Mouse (Mus musculus) Patski (cell line): Measurements from ENCODE around the gene Wfdc18. TPM values are rescaled to one million over a fixed set of nuclear protein-coding genes. Genes with fewer than 3 reads are reported as not detected.

Experiments used
- ATAC-seq: fragments of 100-300 bp; one replicate; pipeline ENCODE4 v1.8.0; 2021
- CTCF ChIA-PET: fragments of 350-600 bp; sonication (Branson Sonifier 250); formaldehyde crosslinking; loops from one replicate; lab custom pipeline; 2022; ENCODE audit warnings: inconsistent platforms; lab: Charles Lee
- POLR2A ChIA-PET: fragments of 350-600 bp; sonication (Branson Sonifier 250); formaldehyde crosslinking; loops from one replicate; lab custom pipeline; 2022; ENCODE audit warnings: antibody characterized with exemption, inconsistent platforms; lab: Charles Lee
- DNase-seq: peaks from one replicate; pipeline ENCODE4 v3.0.0-alpha.2; 2011; ENCODE audit warnings: low read depth, low spot score
- H3K27me3 ChIP-seq: fragments of 371-371 bp; one replicate; pipeline ENCODE4 v1.5.1; 2021
- CTCF ChIP-seq: fragments of 100-300 bp; IDR thresholded peaks from one replicate; pipeline ENCODE4 v1.5.1; 2021
- in situ Hi-C: fragments of 300-500 bp; cut with MboI; formaldehyde crosslinking; loops from 3 replicates; pipeline ENCODE4 v1.11.1; 2018; ENCODE audit warnings: low pct_unique_long_range_greater_than_20kb, mixed read lengths
- polyA plus RNA-seq: library from polyadenylated mRNA; unstranded; gene quantifications from one replicate; pipeline ENCODE4 v1.2.3, GENCODE M21; 2021

The Wfdc18 gene
- polyA plus RNA-seq, 1 experiment from 2014 or later = not detected

- in situ Hi-C loops = no loop called here
- ChIA-PET POLR2A (no interaction called here), CTCF (no interaction called here)
- ATAC-seq (no peak), DNase-seq (no peak)
- TF ChIP-seq CTCF = no peak
- peaks cover 18% of the 10 kb centered on the region for H3K27me3 ChIP-seq
Observed at GRCm38 (mm10) chr11:83741841-83742240, 33.0 kb downstream of the Wfdc18 start.

GRCm38 (mm10) chr11:83742731-83743355 is 34.0 kb downstream of the Wfdc18 start:
- no peak for TF ChIP-seq CTCF
- H3K27me3 ChIP-seq = peaks cover 18% of the 10 kb centered on the region
- ATAC-seq = no peak
- in situ Hi-C loops = no loop called here
- DNase-seq = no peak
- POLR2A ChIA-PET = no interaction called here
- CTCF ChIA-PET = interaction anchor here (0.6 kb wide), 1 partner anchor 14 kb away, joined by 3 read pairs; no protein-coding TSS in a partner anchor

GRCm38 (mm10) chr11:83743525-83743924 is 34.7 kb downstream of the Wfdc18 start:
- POLR2A ChIA-PET = no interaction called here
- no peak for DNase-seq

GRCm38 (mm10) chr11:83746152-83746551 is 37.3 kb downstream of the Wfdc18 start:
- no peak for TF ChIP-seq CTCF
- in situ Hi-C loops = no loop called here
- DNase-seq = no peak
- ChIA-PET POLR2A (no interaction called here), CTCF (interaction anchor here (1.3 to 1.4 kb wide), 2 partner anchors 10 to 13 kb away, joined by 3 to 5 read pairs; no protein-coding TSS in a partner anchor)
- ATAC-seq = no peak
- H3K27me3 ChIP-seq = peaks cover 40% of the 10 kb centered on the region

More at GRCm38 (mm10) chr11:83743525-83743924, 34.7 kb downstream of the Wfdc18 start:
- TF ChIP-seq CTCF = no peak
- in situ Hi-C loops = no loop called here
- CTCF ChIA-PET = interaction anchor here (0.6 to 1.2 kb wide), 2 partner anchors 15 to 151 kb away, joined by 3 to 5 read pairs; partner anchors contain the start of gene Ccl6
- no peak for ATAC-seq
- peaks cover 24% of the 10 kb centered on the region for H3K27me3 ChIP-seq

GRCm38 (mm10) chr11:83746681-83747080 is 37.9 kb downstream of the Wfdc18 start, which contains the start of gene Wfdc21:
Gene Wfdc21, plus strand, starts transcription at chr11:83746940.
- POLR2A ChIA-PET = no interaction called here

GRCm38 (mm10) chr11:83747376-83748265 is 38.8 kb downstream of the Wfdc18 start:
- CTCF ChIA-PET = interaction anchor here (1.3 kb wide), 1 partner anchor 12 kb away, joined by 3 read pairs; no protein-coding TSS in a partner anchor
- in situ Hi-C loops = no loop called here
- ATAC-seq (no peak), DNase-seq (no peak)
- POLR2A ChIA-PET = no interaction called here
- no peak for TF ChIP-seq CTCF
- H3K27me3 ChIP-seq = peaks cover 42% of the 10 kb centered on the region

More at GRCm38 (mm10) chr11:83746681-83747080, 37.9 kb downstream of the Wfdc18 start, which contains the start of gene Wfdc21:
- no peak for TF ChIP-seq CTCF
- H3K27me3 ChIP-seq = peaks cover 40% of the 10 kb centered on the region
- CTCF ChIA-PET = interaction anchor here (1.3 to 1.4 kb wide), 2 partner anchors 11 to 13 kb away, joined by 3 to 5 read pairs; no protein-coding TSS in a partner anchor
- ATAC-seq = no peak
- in situ Hi-C loops = no loop called here
- no peak for DNase-seq

DNA sequence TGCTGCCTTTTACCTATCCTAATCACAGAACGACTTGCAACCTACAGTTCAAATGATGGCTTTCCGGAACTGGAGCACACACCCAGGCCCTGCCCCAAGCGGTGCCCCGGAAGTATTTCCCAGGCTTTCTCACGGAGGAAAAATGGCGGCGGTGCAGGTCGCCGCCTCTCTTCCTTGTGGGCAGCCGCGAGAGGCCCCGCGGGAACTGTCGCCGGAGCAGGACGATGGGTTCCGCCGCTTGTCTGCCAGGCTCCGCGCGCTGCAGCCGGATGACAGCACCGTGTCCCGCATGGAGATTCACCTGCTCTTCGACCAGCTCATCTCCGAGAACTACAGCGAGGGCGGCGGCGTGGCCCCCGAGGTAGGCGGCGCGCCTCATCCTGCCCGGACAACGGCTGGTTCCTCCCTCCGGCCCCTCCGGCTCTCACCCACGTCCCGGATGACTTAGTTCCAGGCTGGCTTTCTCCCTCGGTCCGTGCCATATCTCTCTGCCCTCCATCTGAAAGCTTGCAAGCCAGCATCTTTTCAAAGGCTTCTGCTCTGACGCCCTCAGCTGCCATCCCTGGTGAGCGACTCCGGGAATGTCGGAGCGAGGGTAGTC is 44.9 kb downstream of the Wfdc18 start, which contains the start of gene Heatr6:
Gene Heatr6 (plus strand): TSS at position 116 of the 601 bp plus-strand sequence.
- peak; percentile 83 for ATAC-seq
- peak; percentile 34 for DNase-seq
- ChIA-PET CTCF (interaction anchor here (0.8 to 0.9 kb wide), 2 partner anchors 13 to 214 kb away, joined by 3 read pairs; no protein-coding TSS in a partner anchor), POLR2A (interaction anchor here (0.7 to 0.9 kb wide), 2 partner anchors 13 to 14 kb away, joined by 3 to 6 read pairs; no protein-coding TSS in a partner anchor)
- in situ Hi-C loops = no loop called here
- peaks cover 25% of the 10 kb centered on the region for H3K27me3 ChIP-seq
- TF ChIP-seq CTCF = no peak

- DNase-seq = no peak
- no peak for TF ChIP-seq CTCF
- no peak for ATAC-seq
- ChIA-PET CTCF (interaction anchor here (0.8 kb wide), 1 partner anchor 213 kb away, joined by 3 read pairs; no protein-coding TSS in a partner anchor), POLR2A (interaction anchor here (0.7 to 0.9 kb wide), 2 partner anchors 13 to 392 kb away, joined by 3 to 6 read pairs; no protein-coding TSS in a partner anchor)
- in situ Hi-C loops = no loop called here
- H3K27me3 ChIP-seq = peaks cover 20% of the 10 kb centered on the region
Observed at GRCm38 (mm10) chr11:83754227-83754626, 45.4 kb downstream of the Wfdc18 start.

Other genes starting within 250 kb of the Wfdc18 start
- gene Mmp28, start 245.9 kb upstream of the Wfdc18 start, polyA plus RNA-seq = 1.5 TPM
- gene Taf15, start 235.9 kb upstream of the Wfdc18 start, polyA plus RNA-seq = 150 TPM
- gene Heatr9, start 186.8 kb upstream of the Wfdc18 start, polyA plus RNA-seq = not detected
- gene Ccl5, start 178.5 kb upstream of the Wfdc18 start, polyA plus RNA-seq = 0.65 TPM
- 0.42 TPM for gene Ccl9, start 130.4 kb upstream of the Wfdc18 start, polyA plus RNA-seq
- gene Ccl6, start 115.9 kb upstream of the Wfdc18 start, polyA plus RNA-seq = not detected
- not detected for gene Rpl9-ps1, start 63.4 kb upstream of the Wfdc18 start, polyA plus RNA-seq
- gene Ccl3, start 59.7 kb upstream of the Wfdc18 start, polyA plus RNA-seq = not detected
- gene Ccl4, start 46.4 kb upstream of the Wfdc18 start, polyA plus RNA-seq = not detected
- gene Wfdc17, start 5.0 kb upstream of the Wfdc18 start, polyA plus RNA-seq = not detected
- not detected for gene Wfdc21, start 37.9 kb downstream of the Wfdc18 start, polyA plus RNA-seq
- gene Heatr6, start 44.7 kb downstream of the Wfdc18 start, polyA plus RNA-seq = 17.6 TPM
- 167 TPM for gene Hnf1b, start 141.0 kb downstream of the Wfdc18 start, polyA plus RNA-seq
- 43.0 TPM for gene Ddx52, start 233.0 kb downstream of the Wfdc18 start, polyA plus RNA-seq